Mouse (Mus musculus) heart, embryonic 13.5 days (tissue): ENCODE results near the gene Wipf2. TPM values are rescaled to one million over a fixed set of nuclear protein-coding genes. Genes with fewer than 3 reads are reported as not detected.

Experiments used
- ATAC-seq: fragments of 200-750 bp; cut with Nextera tagmentation; 2 replicates; pipeline ENCODE4 v1.8.0; 2017; ENCODE audit warnings: moderate TSS enrichment; ENCODE audit not compliant: insufficient number of reproducible peaks, low FRiP score, low TSS enrichment; ENCODE audit errors: extremely low read depth
- H3K27ac ChIP-seq: fragments of 300-500 bp; sonication (generic); replicated peaks from 2 replicates; pipeline ENCODE4 v1.5.1; 2015; ENCODE audit warnings: moderate library complexity, mild to moderate bottlenecking, inconsistent platforms
- H3K27me3 ChIP-seq: fragments of 300-500 bp; sonication (generic); replicated peaks from 2 replicates; pipeline ENCODE4 v1.6.1; 2015; ENCODE audit warnings: mild to moderate bottlenecking, inconsistent platforms
- H3K36me3 ChIP-seq: fragments of 300-500 bp; sonication (generic); 2 replicates; pipeline ENCODE4 v1.6.1; 2015; ENCODE audit warnings: mild to moderate bottlenecking, inconsistent platforms
- H3K4me1 ChIP-seq: fragments of 300-500 bp; sonication (generic); 2 replicates; pipeline ENCODE4 v1.6.1; 2015; ENCODE audit warnings: inconsistent platforms
- H3K4me2 ChIP-seq: fragments of 300-500 bp; sonication (generic); 2 replicates; pipeline ENCODE4 v1.6.1; 2015; ENCODE audit warnings: inconsistent platforms, mild to moderate bottlenecking, moderate library complexity
- H3K4me3 ChIP-seq: fragments of 300-500 bp; sonication (generic); 2 replicates; pipeline ENCODE4 v1.5.1; 2015; ENCODE audit warnings: moderate library complexity, mild to moderate bottlenecking, inconsistent platforms
- H3K9ac ChIP-seq: fragments of 300-500 bp; sonication (generic); 2 replicates; pipeline ENCODE4 v1.6.1; 2015; ENCODE audit warnings: inconsistent platforms, mild to moderate bottlenecking, moderate library complexity
- H3K9me3 ChIP-seq: fragments of 300-500 bp; sonication (generic); 2 replicates; pipeline ENCODE4 v1.6.1; 2016; ENCODE audit warnings: inconsistent platforms
- WGBS: fragments of 180-500 bp; shearing (Covaris S2); methylation state at CpG from one replicate; pipeline ENCODE4 v1.1.7; 2015; ENCODE audit warnings: mixed read lengths; 5-methylcytosine and 5-hydroxymethylcytosine counted together
- polyA plus RNA-seq: library from polyadenylated mRNA; unstranded; fragments of >200 nt; fragmentation: Nextera tagmentation; extraction: Ambion mirVana; gene quantifications from 2 replicates; pipeline ENCODE4 v1.2.1, GENCODE M21; 2015

Gene Wipf2
- polyA plus RNA-seq, 1 experiment from 2014 or later: 2.6 TPM

DNA sequence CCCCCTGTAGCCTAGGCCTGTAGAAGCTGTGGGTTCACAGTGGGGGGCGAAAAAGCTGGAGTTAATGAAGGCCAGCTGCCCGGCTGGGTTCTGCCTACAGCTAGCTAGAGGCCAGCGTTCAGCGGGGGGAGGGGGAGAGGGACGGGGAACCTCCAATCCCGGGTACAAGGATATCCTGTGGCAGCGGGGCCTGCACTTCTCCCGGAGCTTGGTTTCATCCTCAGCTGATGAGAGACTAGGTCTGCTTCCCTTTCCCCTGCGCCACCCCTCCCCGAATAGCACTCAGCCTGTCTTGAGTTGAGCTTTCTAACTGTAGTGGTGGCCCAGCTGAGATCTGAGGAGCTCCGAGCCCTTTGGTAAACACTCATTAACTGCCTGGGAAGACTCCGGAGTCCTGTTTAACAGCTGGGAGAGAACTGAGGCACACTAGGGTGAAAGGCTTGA is 62.5 kb downstream of the Wipf2 start:
- Histone ChIP-seq H3K27ac (peak overlapping the region; percentile 75), H3K9ac (peak overlapping the region; percentile 69), H3K9me3 (no peaks in the 10 kb centered on the region), H3K27me3 (no peaks in the 10 kb centered on the region), H3K4me2 (peak overlapping the region; percentile 47), H3K36me3 (peaks cover 11% of the 10 kb centered on the region), H3K4me1 (peaks cover 81% of the 10 kb centered on the region), H3K4me3 (no peak overlapping the region)
- WGBS: 12% methylated on average over 12 of the region's 12 CpGs
- ATAC-seq: no peak

DNA sequence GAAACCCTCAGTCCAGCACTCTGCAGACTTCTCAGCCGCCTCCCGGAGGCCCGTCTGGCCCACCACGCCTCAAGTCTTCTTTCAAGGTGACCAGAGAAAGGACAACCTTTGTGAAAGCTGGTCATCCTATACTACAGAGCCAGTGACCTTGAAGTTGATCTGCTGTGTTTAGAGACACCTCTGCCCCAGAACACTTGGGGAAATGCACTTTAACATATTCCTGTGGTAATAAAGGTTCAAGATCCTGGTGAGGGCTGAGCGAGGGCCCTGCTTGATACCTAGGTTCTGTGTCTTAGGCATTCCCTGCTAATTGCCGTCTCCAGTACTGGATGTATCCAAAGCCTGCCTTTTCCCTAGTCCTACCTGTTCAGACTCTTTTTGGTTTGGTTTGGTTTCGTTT is 63.1 kb downstream of the Wipf2 start:
- Histone ChIP-seq H3K9ac (peak overlapping the region; percentile 69), H3K9me3 (no peaks in the 10 kb centered on the region)

DNA sequence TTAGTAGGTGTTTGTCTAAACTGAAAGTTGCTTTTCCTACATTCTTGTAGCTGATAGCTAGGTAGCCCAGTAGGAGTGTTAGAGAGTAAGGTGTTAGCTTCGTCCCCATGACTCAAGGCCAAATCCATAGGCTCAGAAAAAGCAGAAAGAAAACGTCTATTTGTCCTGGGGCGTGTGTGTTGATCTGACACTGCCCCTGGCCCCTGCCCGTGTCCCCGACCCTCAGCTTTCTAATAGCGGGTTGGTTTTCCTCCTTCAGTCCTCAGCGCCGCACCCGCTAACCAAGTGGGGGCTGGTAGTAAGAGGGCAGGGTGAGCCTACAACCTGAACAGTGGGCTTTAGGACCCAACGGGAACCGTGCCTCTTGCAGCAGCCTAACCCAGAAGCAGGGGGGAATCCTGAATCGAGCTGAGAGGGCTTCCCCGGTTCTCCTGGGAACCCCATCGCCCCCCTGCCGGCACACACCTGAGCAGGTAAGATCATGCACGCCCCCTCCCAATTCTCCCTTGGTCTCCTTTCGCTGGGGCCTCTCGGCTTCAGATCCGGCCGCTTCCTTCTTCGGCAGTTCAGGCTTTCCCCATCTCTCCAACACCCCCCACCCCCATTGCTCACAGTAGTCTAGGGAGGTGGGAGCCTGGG is 64.1 kb downstream of the Wipf2 start, which contains the start of gene Rara:
TSS of gene Rara (plus strand) at position 381 of the 639 bp plus-strand sequence.
- Histone ChIP-seq H3K9ac (peak within 1 kb of the TSS; percentile 91), H3K4me1 (peaks cover 95% of the 10 kb centered on the region), H3K27ac (peak within 1 kb of the TSS; percentile 99), H3K4me3 (peak within 1 kb of the TSS; percentile 69), H3K4me2 (peak within 1 kb of the TSS; percentile 79), H3K27me3 (no peaks in the 10 kb centered on the region), H3K36me3 (no peaks in the 10 kb centered on the region), H3K9me3 (no peaks in the 10 kb centered on the region)
- WGBS: 7% methylated on average over 21 of the region's 21 CpGs
- no peak for ATAC-seq

More for the DNA sequence above, 63.1 kb downstream of the Wipf2 start:
- no peak for ATAC-seq
- 0 out of 2 replicates have a peak overlapping the region, but pooled peaks have one; percentile 47 for H3K4me2 ChIP-seq
- H3K36me3 ChIP-seq: 0 out of 2 replicates have a peak, but pooled peaks cover 5% of the 10 kb centered on the region
- WGBS: 61% methylated on average over 7 of the region's 7 CpGs
- H3K27me3 ChIP-seq: no peaks in the 10 kb centered on the region
- peaks cover 88% of the 10 kb centered on the region for H3K4me1 ChIP-seq
- peak overlapping the region; percentile 75 for H3K27ac ChIP-seq
- no peak overlapping the region for H3K4me3 ChIP-seq

DNA sequence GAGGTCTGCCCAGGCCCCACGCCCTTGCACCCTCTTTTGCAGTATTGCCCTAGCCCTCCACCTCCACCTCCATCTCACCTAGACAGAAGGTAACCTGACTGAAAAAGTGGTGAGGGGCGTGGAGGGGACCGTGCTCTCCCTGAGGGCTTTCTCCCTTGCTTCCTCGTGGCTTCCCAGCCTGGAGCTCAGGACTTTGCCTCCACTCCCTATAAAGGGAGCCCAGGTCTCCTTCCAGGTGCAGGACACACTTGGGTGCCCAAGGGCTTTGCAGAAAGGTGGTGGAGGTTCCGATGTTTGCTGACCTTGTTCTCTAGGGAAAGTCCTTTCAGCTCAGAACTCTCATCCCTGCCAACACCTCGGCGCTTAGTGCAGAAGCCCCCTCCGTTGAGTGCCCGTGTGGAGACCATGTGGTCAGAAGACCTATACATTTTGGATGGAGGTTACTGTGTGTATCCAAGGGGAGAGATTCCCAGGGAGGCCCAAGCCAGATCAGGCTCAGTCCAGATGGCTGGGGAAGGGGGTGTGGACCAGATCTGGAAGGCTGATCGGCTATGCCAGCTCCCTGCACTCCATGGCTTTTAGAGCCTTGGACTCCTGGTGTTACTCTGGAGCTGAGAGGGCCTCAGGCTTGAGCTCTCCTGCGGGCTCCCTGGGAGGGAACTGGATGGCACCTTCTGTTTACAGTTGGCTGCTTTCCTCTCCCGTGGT is 64.9 kb downstream of the Wipf2 start:
- H3K4me3 ChIP-seq: peak overlapping the region; percentile 69
- no peaks in the 10 kb centered on the region for H3K36me3 ChIP-seq
- 8% methylated on average over 12 of the region's 12 CpGs for WGBS
- no peaks in the 10 kb centered on the region for H3K27me3 ChIP-seq
- H3K4me1 ChIP-seq: peaks cover 95% of the 10 kb centered on the region
- peak overlapping the region; percentile 99 for H3K27ac ChIP-seq
- H3K4me2 ChIP-seq: peak overlapping the region; percentile 79
- H3K9me3 ChIP-seq: no peaks in the 10 kb centered on the region
- H3K9ac ChIP-seq: peak overlapping the region; percentile 91
- ATAC-seq: no peak

DNA sequence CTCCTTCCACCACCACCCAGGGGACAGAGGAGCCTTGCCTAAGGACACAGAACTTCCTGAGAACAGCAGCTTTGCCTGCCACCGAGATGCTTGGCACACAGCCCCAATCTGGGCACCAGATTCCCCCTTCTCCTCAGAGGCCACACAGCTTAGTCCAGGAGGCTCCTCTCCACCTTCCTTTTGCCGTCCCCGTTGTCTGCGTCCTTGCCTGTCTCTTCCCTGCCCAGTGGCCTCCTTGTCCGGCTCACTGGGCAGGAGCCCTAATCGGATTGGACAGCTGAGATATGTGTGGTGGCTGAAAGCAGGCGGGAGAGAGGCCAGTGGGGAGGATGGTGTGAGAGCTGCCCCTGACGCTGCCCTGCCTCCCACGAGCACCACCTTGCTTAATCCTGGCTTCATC is 66.1 kb downstream of the Wipf2 start:
- 9% methylated on average over 9 of the region's 9 CpGs for WGBS
- ATAC-seq: no peak
- peaks cover 96% of the 10 kb centered on the region for H3K4me1 ChIP-seq
- H3K9ac ChIP-seq: peak overlapping the region; percentile 91
- H3K27ac ChIP-seq: peak overlapping the region; percentile 99
- peak overlapping the region; percentile 79 for H3K4me2 ChIP-seq
- peak overlapping the region; percentile 69 for H3K4me3 ChIP-seq
- H3K36me3 ChIP-seq: peaks cover 9% of the 10 kb centered on the region; the same call in 1 of the 2 replicates
- no peaks in the 10 kb centered on the region for H3K9me3 ChIP-seq
- no peaks in the 10 kb centered on the region for H3K27me3 ChIP-seq

DNA sequence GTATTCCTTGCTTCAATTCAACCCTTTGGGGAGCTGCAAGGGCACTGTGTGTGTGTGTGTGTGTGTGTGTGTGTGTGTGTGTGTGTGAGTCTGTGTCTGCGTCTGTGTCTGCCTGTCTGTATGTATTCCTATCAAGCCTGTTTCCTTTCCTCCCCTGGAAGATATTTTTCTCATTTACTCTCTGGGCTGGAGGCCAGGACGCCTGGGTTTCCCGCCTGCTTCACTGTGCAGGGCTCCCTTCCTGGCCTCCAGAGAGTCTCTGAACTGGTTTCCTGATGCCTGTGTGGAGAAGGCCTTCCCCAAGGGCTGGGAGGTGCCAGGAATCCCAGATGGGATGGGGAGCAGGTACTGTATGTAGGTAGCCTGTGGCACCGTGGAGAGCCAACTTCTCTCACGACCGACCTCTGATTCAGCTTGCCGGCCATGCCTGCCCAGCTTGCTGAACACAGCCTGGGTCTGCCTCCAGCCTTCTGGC is 66.7 kb downstream of the Wipf2 start:
- H3K36me3 ChIP-seq: peaks cover 15% of the 10 kb centered on the region
- ATAC-seq: no peak
- peak overlapping the region; percentile 91 for H3K9ac ChIP-seq
- H3K9me3 ChIP-seq: no peaks in the 10 kb centered on the region
- H3K4me3 ChIP-seq: peak overlapping the region; percentile 69
- peak overlapping the region; percentile 99 for H3K27ac ChIP-seq
- peaks cover 95% of the 10 kb centered on the region for H3K4me1 ChIP-seq
- peak overlapping the region; percentile 79 for H3K4me2 ChIP-seq
- H3K27me3 ChIP-seq: no peaks in the 10 kb centered on the region; the same call in 1 of the 2 replicates
- 18% methylated on average over 7 of the region's 7 CpGs for WGBS

DNA sequence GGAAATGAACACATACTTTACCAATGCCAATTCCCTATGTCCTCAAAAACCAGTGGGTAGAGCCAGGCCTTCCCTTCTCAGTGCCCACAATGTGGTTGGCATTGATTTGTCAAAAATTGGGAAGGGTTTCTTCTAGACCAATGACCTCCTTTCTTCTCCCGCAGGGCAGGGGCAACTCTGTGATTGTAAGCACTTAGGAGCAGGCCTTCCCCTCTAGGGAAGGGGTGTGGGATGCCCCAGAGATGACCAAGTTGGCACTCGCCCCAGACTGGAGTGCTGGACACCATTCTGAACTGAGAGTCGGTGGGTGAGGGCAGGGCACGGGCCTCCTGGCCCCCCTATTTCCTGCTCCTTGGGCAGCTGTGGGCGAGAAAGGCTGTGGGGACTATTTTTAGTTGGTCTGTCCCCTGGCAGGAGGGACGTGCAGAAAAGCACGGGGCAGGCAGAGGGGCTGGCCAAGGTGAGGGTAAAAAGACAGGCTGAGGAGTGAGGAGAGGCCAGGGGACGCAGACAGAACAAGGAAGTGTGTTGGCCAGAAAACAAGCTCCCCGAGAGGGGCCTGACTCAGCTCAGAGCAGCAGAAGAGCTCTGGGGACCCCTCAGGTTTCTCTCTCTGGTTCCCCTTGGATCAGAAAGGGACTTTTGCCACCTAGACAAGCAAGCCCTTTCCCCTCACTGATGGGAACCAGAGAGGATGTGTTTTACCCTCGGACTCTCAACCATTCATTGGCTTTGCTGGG is 67.5 kb downstream of the Wipf2 start:
- peak; percentile 42; the same call in 1 of the 2 replicates for ATAC-seq
- no peaks in the 10 kb centered on the region; the same call in 1 of the 2 replicates for H3K27me3 ChIP-seq
- H3K36me3 ChIP-seq: peaks cover 17% of the 10 kb centered on the region
- peak overlapping the region; percentile 99 for H3K27ac ChIP-seq
- peak overlapping the region; percentile 79 for H3K4me2 ChIP-seq
- H3K9me3 ChIP-seq: no peaks in the 10 kb centered on the region
- peak overlapping the region; percentile 91 for H3K9ac ChIP-seq
- WGBS: 8% methylated on average over 10 of the region's 10 CpGs
- peaks cover 95% of the 10 kb centered on the region for H3K4me1 ChIP-seq
- H3K4me3 ChIP-seq: peak overlapping the region; percentile 16

DNA sequence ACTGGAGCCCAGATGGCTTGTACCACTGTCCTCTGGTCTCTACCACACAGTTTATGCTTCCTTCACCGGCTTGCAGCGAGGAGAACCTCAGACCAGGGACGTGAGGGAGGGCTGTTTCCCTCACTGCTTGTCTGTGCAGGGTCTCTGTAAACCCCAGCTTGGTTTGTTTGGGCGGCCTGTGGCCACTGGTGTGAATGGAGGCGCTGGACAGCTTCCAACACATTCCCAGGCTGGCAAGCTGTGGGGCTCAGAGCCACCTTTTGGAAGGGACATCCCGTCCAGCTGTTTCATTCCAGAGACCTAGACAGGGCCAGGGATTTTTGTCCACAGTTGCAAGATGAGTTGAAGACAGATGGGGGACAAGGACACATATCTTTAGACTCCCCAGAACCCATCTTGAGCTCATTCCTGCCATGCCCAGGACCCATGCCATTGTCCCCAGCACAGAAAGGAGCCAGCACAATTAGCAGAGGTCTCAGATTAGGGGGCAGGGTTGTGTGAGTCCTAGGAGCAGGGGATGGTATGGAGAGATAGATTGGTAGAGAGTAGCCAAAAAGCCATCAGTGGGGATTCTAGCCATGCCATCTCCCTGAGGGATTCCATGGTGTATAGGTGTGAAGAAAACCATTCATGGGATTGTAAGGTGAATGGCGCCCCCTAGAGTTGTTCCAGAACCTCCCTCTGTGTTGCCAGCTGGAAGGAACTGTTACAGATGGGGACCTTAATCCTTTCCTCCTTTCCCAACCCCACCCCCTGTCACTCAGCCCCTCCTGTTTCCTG is 68.3 kb downstream of the Wipf2 start:
- Histone ChIP-seq H3K4me3 (peak overlapping the region; percentile 16), H3K27ac (peak overlapping the region; percentile 99)
- ATAC-seq: no peak

DNA sequence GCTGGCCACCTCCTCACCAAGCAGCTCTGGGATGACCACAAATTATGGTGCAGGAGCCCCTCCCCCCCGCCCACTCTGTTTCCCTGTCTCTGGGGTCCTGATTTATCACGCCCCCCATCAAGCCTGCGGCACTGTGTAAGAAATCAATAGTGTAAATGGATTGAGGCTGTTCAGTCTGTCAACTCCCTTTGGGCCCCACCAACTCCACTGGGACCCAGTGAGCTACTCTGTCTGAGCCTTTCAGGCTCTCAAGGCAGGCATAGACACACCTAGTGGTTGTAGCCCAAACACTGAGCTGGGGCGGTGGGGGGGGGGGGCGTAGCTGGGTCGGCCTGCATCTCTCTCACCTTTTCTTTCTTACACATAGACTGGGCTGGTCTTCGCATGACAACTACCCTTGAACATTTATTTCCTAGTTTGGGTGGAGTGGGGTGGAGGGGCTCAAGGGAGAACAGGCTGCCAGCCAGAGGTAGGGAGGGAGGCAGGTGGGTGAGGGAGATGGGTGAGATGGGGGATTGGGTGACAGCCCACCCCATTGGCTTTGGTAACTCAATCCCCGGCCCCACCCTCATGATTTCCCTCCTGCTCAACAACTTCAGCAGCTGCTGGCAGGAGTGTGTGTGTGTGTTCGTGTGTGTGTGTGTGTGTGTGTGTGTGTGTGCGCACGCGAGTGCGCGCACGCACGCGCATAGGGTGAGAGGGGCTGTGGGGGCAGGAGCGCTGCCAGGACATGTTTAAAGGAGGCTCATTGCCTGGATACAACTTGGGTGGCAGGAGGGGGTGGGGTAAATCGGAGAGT is 69.1 kb downstream of the Wipf2 start:
- Histone ChIP-seq H3K36me3 (peaks cover 17% of the 10 kb centered on the region), H3K4me2 (peak overlapping the region; percentile 79), H3K27me3 (no peaks in the 10 kb centered on the region; the same call in 1 of the 2 replicates), H3K4me3 (no peak overlapping the region), H3K9ac (peak overlapping the region; percentile 91), H3K4me1 (peaks cover 92% of the 10 kb centered on the region), H3K27ac (peak overlapping the region; percentile 99), H3K9me3 (no peaks in the 10 kb centered on the region)
- 26% methylated on average over 19 of the region's 19 CpGs for WGBS
- ATAC-seq: no peak

More for the DNA sequence above, 68.3 kb downstream of the Wipf2 start:
- Histone ChIP-seq H3K9me3 (no peaks in the 10 kb centered on the region), H3K36me3 (peaks cover 17% of the 10 kb centered on the region), H3K27me3 (no peaks in the 10 kb centered on the region; the same call in 1 of the 2 replicates), H3K9ac (peak overlapping the region; percentile 91), H3K4me1 (peaks cover 95% of the 10 kb centered on the region), H3K4me2 (peak overlapping the region; percentile 79)
- 12% methylated on average over 7 of the region's 7 CpGs for WGBS

DNA sequence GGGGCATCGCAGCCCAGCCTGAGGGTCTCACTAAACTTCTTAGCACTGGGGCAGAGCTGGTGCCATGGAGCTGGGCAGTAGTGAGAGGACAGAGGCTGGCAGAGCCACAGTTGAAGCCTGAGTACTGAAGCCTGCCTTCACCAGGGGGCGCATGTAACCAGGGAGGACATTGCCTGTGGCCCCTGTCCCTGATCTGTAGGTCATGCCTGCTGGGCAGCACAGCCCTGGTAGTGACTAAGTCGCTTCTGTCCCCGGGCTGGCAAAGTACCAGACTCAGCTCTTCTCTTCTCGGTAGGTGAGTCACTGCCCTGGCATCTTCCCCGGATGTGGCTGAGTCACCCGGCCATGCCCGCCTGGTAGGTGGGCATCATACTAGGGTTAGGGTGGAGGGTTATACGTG is 69.7 kb downstream of the Wipf2 start:
- Histone ChIP-seq H3K9me3 (no peaks in the 10 kb centered on the region), H3K4me2 (peak overlapping the region; percentile 79), H3K36me3 (peaks cover 17% of the 10 kb centered on the region), H3K9ac (peak overlapping the region; percentile 91), H3K27me3 (no peaks in the 10 kb centered on the region; the same call in 1 of the 2 replicates), H3K27ac (peak overlapping the region; percentile 99), H3K4me1 (peaks cover 89% of the 10 kb centered on the region), H3K4me3 (no peak overlapping the region)
- ATAC-seq: no peak
- 37% methylated on average over 9 of the region's 9 CpGs for WGBS
